In the genomic region with DNA sequence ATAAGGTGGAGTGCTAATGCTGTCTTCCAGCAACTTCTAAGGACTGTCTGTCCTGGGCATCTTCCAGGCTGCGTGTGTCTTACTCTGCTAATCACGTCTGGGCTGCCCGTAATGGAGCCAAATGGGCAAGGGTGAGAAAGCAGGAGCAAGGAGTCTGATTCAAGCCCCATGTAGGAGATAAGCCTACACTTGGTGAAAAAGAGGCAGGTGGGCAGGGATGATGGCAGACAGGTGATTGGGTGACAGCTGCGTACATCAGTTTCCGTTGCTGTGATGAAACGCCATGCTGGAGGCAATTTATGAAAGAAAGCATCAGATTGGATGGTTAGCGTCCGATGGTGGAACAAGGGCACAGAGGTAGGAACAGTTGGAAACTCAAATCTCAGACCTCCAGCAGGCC, we compare ENCODE assay signal across 18 mouse cellular contexts. TPM values are rescaled to one million over a fixed set of nuclear protein-coding genes. Genes with fewer than 3 reads are reported as not detected.
"Had no signal": no experiment of that assay in that cellular context is flagged by ENCODE, and none has a peak within 500 bp of the region (broad histone marks: within the 10 kb centered on the region; RNA-seq: fewer than 3 reads in every experiment).

No protein-coding gene starts in this region.

- H3K36me3 ChIP-seq: limb, embryonic 10.5 days; neural tube, embryonic 12.5 days; stomach, embryonic 15.5 days had no signal

- H3K27ac ChIP-seq: left cerebral cortex, adult 2 months; limb, embryonic 10.5 days; neural tube, embryonic 12.5 days; stomach, embryonic 15.5 days had no signal

- H3K4me1 ChIP-seq: neural tube, embryonic 12.5 days had no signal

- H3K4me2 ChIP-seq: neural tube, embryonic 12.5 days; stomach, embryonic 15.5 days had no signal

- ATAC-seq: lung, postnatal 0 days had no signal

- H3K9ac ChIP-seq: neural tube, embryonic 12.5 days; stomach, embryonic 15.5 days had no signal

- H3K9me3 ChIP-seq: limb, embryonic 10.5 days; neural tube, embryonic 12.5 days; stomach, embryonic 15.5 days had no signal

- H3K4me3 ChIP-seq: left cerebral cortex, adult 2 months; limb, embryonic 10.5 days; neural tube, embryonic 12.5 days; stomach, embryonic 15.5 days had no signal

- DNase-seq: kidney, adult 18-20 months; kidney, postnatal 14 days; lung, adult 2 months; lung, postnatal 36 days; midbrain, embryonic 14.5 days; spleen, adult 18-20 months; thymus, postnatal 4 days had no signal

RNA-seq across cellular contexts. Expression of a gene that starts 2.9 kb away (rescaled TPM):
- total RNA-seq: layer of hippocampus, adult 8-10 months; layer of hippocampus, postnatal 25 days; left cerebral cortex, adult 2 months; left cerebral cortex, postnatal 14 days; monocyte, adult 5-6 weeks; neutrophil, adult 5-6 weeks had no signal
- polyA plus RNA-seq: large intestine, adult 2 months had no signal
